Mouse (Mus musculus) left cerebral cortex, postnatal 14 days (tissue): ENCODE data around the gene Map3k12. TPM values are rescaled to one million over a fixed set of nuclear protein-coding genes. Genes with fewer than 3 reads are reported as not detected.
A peak's percentile ranks its signal among the peaks of the same experiment; 100 is the strongest.

ENCODE experiments used
- DNase-seq, 2 experiments: peaks; one replicate each; pipeline ENCODE4 v3.0.0; 2021 to 2022; ENCODE audit warnings: low spot score in 2 of 2, mixed read lengths in 1 of 2
- intact Hi-C: fragments of 180-260 bp; cut with DNase I; formaldehyde crosslinking; loops from one replicate; pipeline ENCODE4 v1.15.1; 2025
- total RNA-seq, 2 experiments: library from RNA; stranded (reverse); gene quantifications; 2 replicates each; pipeline ENCODE4 v1.2.3; 2021

The Map3k12 gene
- total RNA-seq, 2 experiments from 2014 or later = 93.7 to 94.0 TPM

DNA sequence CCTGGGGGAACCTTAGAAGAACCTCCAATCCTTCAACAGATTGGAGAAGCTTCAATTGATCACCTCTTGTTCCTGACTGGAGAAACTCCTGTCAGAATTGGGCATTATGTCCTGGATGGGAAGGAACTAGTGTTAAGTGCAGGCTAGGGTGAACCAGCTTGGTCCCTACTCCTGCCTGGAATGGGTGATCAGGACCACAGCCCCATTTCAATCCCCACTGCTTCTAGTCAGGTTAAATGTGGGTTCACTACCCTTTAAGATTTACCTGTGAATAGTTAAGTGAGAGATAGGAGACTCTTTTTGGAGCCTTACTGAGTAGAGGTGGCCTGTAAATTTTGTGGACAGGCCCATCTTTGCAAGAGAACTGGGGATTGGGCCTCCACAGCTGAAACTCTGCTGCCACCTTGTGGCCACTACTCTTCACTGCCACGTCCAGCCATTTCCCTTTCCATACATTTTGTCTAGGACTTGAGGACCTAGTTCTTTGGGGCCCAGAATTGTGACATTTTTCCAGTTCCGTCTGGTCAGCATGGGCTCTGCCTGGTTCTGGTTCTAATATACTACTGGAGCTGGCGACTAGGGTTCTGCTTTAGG, 8.1 kb upstream of the Map3k12 start, which contains the start of gene Npff:
Npff (minus strand) TSS at position 51 of the 594 bp plus-strand sequence.
- intact Hi-C loops = no loop called here

DNA sequence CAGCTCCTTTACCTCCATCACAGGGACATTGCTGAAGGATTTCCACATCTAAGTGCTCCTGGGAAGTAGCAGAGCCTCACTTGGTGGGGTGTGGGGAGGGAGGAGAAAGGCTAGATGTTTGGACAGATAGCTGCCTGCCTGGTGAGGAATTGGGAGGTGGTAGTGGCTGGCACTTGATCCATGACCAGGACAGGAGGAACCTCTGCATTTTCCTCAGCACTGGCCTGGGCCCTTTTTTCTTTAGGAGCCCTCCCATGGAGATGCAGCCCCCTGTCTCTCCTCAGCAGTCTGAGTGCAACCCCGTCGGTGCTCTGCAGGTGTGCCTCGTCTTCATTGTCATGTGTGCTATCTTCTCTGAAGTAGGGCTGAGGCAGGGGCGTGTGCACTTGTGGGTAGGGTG, 4.6 kb upstream of the Map3k12 start:
- intact Hi-C loops = no loop called here
- DNase-seq = no peak

More for the DNA sequence above, 8.1 kb upstream of the Map3k12 start, which contains the start of gene Npff:
- DNase-seq = peak; percentile 84 to 87

DNA sequence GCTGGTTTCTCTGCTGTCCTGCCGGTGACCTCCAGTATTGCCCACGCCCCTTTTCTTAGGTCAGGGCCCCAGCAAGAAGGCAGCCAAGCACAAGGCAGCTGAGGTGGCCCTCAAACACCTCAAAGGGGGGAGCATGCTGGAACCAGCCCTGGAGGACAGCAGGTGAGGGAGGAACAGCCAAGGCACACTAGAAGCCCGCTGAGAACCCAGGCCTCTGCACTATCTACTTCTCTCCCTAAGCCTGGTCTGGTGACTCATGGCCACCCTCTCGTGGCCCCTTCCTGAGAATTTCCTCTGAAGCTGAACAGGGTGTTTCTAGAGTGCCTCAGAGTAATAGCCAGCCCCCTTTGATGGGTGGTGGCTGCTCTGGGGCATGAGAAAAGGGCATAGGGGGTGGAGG, 3.6 kb upstream of the Map3k12 start:
- intact Hi-C loops = no loop called here
- no peak for DNase-seq

GRCm38 (mm10) chr15:102519211-102520141, 2.6 kb upstream of the Map3k12 start:
- intact Hi-C loops = no loop called here
- no peak for DNase-seq

DNA sequence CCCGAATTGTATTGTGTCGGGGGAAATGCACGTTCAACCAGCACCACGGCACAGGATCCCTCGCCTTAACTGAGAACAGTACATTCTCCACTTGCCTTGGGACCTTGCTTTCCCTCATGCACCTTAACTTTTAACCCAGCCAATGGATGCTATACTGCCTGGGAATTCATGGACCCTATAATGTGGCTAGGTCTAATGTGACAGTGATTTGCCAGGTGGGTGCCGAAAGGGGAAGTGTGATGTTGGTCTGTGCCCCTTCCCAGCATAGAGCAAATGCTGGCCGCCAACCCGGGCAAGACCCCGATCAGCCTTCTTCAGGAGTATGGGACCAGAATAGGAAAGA, 2.0 kb upstream of the Map3k12 start:
- DNase-seq = no peak
- intact Hi-C loops = no loop called here

GRCm38 (mm10) chr15:102517976-102518858, 1.4 kb upstream of the Map3k12 start, which contains the start of gene Tarbp2:
Gene Tarbp2, plus strand, starts transcription at chr15:102518192.
- intact Hi-C loops = no loop called here
- DNase-seq = peak; percentile 100

- no peak for DNase-seq
- intact Hi-C loops = no loop called here
Measured at GRCm38 (mm10) chr15:102517631-102517975, 739 bp upstream of the Map3k12 start.

GRCm38 (mm10) chr15:102516293-102516692, 571 bp downstream of the Map3k12 start:
- intact Hi-C loops = no loop called here
- DNase-seq = no peak

- DNase-seq = no peak
- intact Hi-C loops = no loop called here
Measured at GRCm38 (mm10) chr15:102515791-102516190, 1.1 kb downstream of the Map3k12 start.

DNA sequence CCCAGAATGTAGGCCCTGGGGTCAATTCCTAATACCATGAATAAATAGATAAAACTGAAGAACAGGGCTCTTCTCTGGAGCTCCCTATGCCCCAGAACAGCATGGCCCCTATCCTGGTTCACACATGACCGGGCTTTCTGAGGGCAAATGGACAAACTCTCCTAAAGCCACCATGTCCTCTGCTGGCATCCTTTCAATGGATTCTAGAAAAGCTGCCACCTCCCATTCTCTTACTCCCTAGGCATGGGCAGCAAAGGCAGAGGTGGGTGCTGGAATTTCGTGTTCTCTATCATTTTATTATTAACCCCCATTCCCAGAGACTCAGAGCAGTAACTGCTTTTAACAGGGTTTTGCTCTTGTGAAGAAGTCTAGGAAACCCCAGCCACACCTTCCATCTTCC, 1.6 kb downstream of the Map3k12 start:
- DNase-seq = no peak
- intact Hi-C loops = no loop called here

- intact Hi-C loops = loop anchor here (5.0 kb wide), 1 partner anchor 41 kb away; the partner anchor contains the start of gene Pcbp2
- no peak for DNase-seq
Measured at GRCm38 (mm10) chr15:102513004-102513403, 3.9 kb downstream of the Map3k12 start.

- DNase-seq = no peak
- intact Hi-C loops = loop anchor here (5.0 kb wide), 1 partner anchor 40 kb away; the partner anchor contains the start of gene Pcbp2
Measured at GRCm38 (mm10) chr15:102512471-102512870, 4.4 kb downstream of the Map3k12 start.

GRCm38 (mm10) chr15:102512010-102512409, 4.9 kb downstream of the Map3k12 start:
- intact Hi-C loops = loop anchor here (5.0 kb wide), 1 partner anchor 40 kb away; the partner anchor contains the start of gene Pcbp2
- DNase-seq = no peak

- DNase-seq = no peak
- intact Hi-C loops = loop anchor here (5.0 kb wide), 1 partner anchor 39 kb away; the partner anchor contains the start of gene Pcbp2
Measured at GRCm38 (mm10) chr15:102511285-102511833, 5.5 kb downstream of the Map3k12 start.

GRCm38 (mm10) chr15:102510590-102511284, 6.1 kb downstream of the Map3k12 start:
- DNase-seq = peak; percentile 87 to 93
- intact Hi-C loops = loop anchor here (5.0 kb wide), 1 partner anchor 38 kb away; the partner anchor contains the start of gene Pcbp2

- intact Hi-C loops = loop anchor here (5.0 kb wide), 1 partner anchor 38 kb away; the partner anchor contains the start of gene Pcbp2
- DNase-seq = peak in 1 of 2 experiments; percentile 47
Measured at GRCm38 (mm10) chr15:102510110-102510509, 6.8 kb downstream of the Map3k12 start.

DNA sequence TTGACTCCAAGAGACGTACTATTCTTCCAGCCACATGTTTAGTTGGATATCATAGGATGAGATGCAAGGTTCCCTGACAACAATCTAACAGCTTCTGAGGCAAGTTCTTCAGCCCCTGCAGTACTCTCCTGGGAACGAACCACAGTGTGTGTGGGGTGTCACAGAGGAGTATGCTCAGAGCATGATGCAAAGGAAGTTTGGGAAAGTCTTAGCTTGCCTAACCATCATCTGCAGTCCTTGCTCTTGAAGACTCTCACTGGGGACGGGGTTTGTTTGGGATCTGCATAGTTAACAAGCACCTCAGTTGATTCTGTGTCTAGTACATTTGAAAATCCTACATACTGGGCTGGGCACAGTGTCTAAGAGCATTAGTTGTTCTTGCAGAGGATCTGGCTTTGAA, 8.5 kb downstream of the Map3k12 start:
- DNase-seq = no peak
- intact Hi-C loops = no loop called here

GRCm38 (mm10) chr15:102507561-102507960, 9.3 kb downstream of the Map3k12 start:
- DNase-seq = no peak
- intact Hi-C loops = no loop called here
